Mouse (Mus musculus) skeletal muscle tissue, adult 2 months (tissue): ENCODE results near the gene AC170998.1.
"Not testable (repeated sequence)": the region's sequence is repeated elsewhere in the genome, so short reads cannot be mapped to it uniquely, and the experiment has no call there.

Source experiments
- DNase-seq: peaks from one replicate; pipeline ENCODE4 v3.0.0-alpha.2; 2012; ENCODE audit warnings: low read depth, low spot score

Gene AC170998.1

DNA sequence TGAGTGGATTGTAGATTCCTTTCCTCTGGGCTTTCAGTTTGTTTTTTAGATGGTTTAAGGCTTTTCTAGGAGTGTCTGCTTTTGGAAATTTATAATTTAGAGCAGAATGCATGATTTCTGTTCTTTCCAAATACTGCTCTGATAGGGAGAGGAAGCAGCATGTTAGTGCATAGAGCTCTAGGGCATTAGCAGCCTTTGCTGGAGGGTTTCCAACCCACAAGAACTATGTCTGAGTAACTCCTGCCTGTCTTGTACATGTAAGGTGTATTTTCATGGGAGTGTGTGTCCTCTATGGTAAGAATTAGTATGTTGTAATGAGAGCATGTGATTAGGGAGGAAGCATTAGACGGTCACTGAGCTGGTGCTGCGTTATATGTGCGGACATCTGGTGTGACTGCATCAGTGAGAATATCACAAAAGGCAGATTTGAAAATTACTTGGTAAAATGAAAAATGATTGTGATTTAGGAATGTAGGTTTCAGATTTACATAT, 18.7 kb upstream of the AC170998.1 start:
- no peak for DNase-seq

DNA sequence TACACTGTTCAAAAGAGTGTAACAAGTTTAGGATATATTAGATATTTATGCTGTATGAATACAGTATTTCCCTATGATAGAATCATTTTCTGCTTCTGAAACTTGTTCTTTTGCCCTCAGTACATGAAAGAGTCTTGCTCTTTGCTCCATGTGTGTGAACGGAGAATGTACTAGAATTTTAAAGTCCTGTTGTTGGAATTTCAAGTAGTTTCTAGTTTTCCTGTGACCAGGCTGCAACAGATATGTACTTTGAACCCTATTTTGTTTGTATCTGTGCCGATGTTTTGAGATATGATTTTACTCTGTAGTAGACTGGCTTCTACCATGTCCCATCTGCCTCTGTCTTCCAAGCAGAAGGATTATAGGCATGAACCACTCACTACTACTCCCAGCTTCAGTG, 18.1 kb upstream of the AC170998.1 start:
- no peak for DNase-seq

DNA sequence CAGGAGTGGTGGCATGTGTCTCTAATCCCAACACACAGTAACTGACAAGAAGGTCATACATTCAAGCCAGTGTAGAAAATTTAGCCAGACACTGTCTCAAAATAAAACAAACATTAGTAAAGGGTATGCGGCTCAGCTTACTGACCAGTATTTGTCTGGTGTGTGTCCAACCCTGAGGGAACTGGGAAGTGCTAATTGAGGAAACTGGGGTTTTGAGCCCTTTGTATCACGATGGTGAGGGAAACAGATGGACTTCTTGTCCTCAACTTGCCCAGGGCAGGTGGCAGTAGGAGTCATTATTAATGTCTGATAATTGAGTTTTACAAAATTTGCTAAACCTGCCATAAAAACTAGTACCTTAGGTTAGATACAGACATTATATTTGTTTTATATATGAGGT, 16.9 kb upstream of the AC170998.1 start:
- no peak for DNase-seq

DNA sequence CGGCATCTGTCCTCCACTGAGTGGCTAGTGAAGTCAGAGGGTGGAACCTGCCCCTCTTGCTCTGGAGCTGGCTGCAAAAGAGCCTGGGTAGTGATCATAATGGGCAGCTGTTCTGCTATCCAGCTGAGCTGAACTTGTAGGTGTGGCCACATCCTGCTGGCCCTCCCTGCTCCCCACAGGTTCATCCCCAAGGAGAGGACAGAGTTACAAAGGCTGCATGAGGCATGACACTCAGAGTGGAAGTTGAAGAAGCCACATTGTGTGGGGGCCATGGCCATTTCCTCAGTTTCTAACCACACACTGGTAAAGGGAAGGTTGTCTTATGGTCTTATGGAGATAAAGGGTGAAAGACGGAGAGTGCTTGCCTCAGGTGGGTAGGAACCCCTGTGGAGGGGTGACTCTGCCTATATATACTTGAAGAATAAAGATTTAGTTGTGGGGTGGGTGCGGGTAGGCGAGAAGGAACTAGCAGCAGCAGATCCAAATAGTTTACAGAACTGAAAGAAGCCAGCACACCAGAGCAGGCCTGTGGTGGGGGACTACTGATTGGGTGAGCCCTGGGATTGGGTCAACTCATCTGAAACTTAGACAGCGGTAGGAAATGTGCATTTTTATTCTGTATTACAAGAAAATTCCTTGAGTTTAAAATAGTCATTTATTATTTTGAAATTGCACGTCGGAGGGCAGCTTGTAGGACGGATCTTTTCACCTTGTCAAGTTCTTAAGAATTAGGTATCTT, 16.2 kb upstream of the AC170998.1 start:
- no peak for DNase-seq

DNA sequence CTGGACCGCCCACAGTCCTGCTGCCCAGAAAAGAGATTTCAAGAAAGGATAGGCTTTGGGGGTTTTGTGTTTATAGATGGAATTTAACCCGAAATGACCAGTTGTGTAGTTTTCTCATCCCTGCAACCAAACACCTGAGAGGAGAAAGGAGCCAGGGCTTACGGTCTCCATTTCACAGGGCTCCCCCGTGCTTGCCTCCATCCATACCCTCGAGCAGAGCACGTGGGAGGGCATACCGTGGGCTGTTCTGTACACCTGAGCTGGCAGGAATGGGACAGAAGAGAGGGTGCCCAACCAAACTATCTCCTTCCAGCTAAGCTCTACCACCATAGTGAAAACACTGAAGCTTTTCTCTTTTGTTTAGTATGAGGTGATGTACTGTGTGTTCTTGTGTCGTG, 15.6 kb upstream of the AC170998.1 start:
- DNase-seq, result no peak

DNA sequence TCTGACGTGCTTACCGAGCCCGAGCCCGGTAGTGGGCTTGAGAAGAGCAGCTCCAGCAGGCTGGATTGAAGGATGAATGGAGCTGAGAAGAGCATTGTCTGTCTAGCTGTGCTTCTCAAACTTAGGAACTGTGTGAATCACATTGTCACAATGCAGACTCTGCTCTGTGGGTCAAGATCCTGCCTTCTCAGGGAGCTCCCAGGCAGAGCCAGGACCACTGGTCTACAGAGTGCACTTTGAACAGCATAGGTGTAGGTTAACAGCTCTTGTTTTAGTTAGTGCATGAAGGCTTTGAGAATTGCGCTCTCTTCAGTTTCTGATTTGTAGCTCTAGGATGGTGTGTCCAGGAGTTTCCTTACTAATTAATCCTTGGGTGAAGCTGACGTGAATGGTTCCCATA, 14.6 kb upstream of the AC170998.1 start:
- no peak for DNase-seq

DNA sequence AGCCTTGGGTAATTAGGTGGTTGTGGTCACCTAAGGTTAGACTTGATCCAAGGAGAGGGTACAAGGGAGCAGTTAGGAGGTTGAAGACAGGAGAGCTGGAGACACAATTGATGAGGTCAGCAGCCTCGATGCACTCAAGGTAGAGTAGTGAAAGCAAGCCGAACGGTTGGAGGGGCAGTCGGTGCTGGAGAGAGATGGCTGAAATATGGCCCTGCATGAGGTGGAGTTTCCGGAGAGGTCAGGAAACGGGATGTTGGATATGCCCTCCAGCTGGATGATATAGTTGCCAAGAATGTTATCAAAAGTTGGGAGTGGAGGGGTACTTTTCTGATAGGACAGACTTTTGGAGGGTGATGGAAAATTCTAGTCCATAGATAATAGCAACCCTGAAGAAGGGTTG, 13.6 kb upstream of the AC170998.1 start:
- DNase-seq, result no peak

DNA sequence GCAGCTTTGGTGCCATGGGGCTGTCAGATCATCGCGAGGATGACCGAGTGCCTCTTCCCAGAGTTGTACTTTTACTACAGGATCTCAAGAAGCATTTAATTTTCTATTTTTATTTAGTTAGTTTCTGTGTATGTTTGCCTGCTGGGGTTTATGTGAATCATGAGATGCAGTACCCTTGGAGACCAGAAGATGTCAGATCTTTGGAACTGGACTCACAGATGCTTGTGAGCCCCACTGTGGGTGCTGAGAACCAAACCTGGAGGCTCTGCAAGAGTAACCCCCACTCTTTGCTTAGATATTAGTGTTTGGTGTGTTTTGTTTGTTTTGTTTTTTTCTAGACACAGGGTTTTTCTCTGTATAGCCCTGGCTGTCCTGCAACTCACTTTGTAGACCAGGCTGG, 11.9 kb upstream of the AC170998.1 start:
- DNase-seq, result no peak

DNA sequence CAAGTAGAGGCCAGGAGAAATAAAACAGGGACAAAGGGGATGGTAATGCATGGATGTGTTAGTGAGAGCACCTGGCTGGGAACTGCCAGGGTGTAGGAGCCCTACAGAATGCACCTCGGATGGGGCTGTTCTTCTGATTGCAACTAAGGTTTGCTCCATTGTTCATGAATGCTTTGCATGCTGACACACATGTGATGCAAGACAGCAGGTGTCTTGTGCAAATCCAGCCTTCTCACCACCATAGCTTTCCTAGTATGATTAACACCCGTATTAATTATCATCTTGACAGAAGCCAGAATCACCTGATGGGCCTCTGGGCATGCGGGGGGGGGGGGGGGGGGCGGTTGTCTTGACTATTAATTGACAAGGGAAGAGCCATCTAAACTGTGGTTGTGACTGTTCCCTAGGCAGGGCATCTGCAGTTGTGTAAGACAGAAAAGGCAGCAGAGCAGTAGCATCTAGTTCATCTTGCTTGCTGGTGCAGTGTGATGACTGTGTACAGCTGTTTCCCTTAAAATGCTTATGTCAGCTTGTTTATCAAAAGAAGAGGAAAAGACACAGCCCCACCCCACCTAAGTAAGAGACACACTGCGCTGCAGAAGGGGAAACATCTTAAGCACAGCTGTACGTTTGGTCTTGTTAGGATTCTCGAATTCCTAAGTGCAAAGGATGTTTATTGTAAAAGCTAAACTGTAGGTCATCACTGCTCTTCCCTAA, 9.9 kb upstream of the AC170998.1 start:
- peak; percentile 40 for DNase-seq

DNA sequence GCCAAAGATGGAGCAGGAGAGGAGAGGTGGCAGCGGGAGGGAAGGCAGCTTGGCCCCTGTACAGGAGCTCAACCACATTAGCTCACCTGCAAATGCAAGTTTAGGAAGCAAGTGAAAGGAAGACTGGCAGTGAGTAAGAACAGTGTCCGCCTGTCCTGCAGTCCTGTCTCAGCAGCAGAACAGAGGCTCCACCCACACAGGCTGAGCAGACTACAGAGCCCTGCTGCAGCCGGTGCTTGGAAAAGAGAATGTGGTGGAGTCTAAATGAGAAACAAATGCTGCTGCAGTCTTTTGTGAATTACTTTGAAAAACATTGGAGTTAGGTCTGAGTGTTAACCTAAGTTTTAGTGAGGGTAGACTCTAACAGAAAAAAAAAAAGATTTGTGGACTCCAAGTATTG, 8.3 kb upstream of the AC170998.1 start:
- DNase-seq, result no peak

DNA sequence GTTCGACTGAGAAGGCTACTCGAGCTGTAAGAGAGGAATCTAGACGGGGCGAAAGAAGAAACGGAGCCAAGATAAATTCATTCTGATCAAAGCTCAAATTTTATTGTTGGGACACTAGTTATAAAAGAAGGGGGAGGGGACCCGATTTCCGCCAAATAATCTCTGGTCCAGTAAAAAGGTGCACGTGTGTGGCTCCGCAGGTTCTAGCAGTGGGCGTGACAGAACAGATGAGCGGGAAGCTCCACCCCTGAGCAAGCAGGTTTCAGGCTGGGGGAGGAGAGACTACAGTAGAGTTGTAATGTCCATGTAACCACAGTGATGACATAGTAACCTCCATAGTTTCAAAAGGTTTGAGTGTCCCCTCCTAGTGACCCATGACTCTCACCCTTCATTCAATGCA, 1.6 kb downstream of the AC170998.1 start:
- DNase-seq, result not testable (repeated sequence)

DNA sequence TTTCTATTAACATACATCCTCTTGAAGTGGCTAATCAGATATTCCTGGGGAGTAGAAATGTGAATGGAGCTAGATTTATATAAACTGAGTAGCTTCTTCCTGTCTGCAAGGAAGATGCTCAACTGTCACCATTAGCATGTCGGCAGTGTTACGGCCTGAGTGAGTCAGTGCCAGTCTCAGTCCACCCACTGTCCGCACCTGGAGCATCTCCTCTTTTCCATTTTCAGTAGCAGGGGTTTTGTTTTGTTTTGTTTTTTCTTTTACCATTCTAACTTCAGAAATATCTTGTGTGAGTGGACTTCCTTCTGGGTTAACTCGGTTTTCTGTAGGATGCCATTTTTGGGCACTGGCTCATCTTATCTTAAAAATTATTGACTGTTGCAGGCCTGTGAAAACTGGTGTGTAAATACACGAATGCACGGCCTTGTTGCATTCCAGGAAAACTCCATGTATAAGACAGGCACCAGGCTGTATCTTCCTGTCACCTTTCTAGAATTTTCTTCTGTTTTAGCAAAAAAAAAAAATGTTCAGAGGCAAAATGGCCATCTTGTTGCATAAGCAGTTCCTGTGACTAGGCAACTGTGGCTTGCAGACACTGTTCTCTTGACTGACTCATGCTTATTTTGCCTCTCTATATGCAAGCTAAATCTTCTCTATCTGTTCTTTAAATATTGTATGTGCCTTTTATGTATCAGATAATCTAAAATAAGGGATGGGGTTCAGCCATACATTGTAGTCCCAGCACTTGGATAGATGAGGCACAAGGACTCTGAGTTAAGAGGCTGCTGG, 9.6 kb downstream of the AC170998.1 start:
- no peak for DNase-seq

DNA sequence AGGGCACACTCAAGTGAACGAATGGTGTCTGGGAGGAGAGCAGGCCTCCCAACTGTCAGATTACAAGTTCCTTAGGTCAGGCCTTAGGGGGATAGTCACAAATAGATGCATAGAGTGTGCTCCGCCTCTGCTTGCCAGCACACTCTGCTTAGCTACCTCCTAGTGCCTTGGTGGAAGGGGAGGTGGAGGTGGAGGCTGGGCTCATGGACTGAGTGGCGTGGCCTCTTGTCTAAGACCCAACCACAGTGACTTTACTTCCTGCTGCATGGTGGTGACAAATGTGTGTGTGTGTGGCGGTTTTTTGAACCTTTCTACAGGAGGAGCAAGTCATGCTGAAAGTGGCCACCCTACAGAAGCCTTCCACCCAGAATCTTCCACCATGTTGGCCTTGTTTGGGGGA, 10.6 kb downstream of the AC170998.1 start:
- DNase-seq, result no peak

DNA sequence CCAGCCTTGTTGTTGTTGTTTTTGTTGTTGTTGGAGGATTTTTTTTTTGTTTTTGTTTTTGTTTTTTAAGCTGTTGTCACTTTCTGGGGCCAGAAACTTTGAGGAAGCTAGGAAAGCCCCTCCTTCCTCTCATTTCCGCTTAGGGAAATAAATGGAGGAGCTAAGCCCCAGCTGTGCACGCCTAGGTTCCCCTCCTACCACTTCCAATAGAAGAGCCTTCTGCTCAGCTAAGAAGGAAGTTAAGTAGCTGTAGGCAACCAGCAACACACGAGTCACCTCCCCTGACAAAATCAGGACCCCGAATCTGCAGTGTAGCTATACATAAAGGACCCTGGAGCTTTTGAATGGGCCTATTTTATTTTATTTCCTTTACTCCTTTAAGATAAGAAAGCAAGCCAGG, 12.1 kb downstream of the AC170998.1 start:
- no peak for DNase-seq

DNA sequence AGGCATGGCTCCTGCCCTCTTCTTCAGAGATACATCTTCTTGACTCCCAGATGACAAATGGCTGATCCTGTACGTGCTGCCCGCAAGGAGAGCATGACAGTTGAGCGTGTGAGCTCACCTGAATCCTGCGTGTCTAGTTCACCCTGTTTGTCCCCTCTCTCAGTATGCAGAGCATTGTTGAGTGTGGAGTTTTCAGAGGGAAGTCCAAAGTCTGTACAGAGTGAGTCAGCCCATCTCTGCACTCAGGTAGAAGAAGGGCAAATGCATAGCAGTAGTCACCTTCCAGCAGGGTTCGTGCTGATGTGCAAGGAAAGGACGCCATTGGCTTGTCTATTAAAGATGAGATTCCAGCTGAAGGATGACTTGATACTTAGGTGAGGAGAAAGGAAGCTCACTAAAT, 13.4 kb downstream of the AC170998.1 start:
- DNase-seq, result no peak

DNA sequence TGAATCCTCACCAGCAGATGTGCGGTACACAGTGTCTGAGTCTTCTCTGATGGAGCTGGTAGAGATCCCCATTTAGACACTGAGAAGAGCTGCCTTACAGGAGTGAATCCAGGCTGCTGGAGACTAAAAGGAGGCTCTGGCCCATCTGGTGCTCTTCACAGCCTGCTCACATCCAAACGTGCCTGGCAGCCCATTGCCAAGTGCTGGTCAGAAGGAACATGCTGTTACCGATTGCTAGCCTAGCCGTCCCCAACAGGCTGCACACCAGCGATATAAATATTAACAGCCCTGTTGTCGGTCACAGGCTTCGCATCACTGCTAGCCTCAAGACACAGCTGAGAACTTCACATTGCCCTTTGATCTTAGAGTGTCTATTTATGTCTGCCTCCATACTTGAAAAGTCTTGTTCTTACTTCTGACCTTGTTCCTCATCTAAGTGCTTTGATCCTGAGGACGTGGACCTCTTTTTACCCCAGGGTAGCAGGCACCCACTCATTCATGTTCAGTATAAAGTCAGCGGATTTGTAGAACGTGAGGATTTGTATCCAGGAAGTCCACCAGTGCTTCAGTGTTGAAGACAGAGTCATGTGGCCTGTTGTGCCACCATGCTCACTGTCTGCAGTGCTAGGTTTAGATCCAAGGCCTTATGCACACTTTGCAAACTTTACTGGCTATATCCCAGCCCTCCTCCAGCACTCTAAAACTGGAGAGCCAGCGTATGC, 17.4 kb downstream of the AC170998.1 start:
- peak; percentile 51 for DNase-seq

DNA sequence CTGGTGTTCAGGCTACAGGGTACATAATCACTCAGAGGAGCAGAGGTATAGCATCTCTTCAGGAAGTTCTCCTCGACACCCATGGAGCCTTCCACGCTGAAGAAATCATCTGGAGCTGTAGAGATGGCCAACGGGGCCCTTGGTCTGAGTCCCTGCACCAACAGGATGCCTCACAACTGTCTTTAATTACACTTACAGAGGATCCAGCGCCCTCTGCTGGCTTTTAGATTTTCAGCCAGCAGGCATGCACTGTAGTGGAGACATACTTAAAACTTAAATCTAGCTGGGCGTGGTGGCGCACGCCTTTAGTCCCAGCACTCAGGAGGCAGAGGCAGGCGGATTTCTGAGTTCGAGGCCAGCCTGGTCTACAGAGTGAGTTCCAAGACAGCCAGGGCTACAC, 18.0 kb downstream of the AC170998.1 start:
- no peak for DNase-seq

DNA sequence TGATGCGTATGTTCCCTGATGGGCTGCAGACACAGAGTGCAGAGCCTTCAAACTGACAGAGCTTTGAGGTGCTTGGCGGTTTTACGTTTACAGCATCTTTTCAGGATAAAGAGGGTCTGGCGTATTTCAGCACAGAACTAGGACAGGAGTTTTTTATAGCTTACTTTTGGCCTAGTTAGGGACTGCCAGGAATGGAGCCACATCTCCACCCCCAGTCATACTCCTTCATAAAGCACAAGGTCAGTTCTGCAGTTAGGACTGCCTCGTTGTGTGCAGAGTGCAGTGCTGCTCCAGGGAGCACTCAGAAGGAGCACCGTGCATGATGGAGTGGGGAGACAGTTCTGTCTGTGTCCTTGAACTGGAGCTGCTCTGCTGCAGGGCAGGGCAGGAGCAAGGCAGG, 19.9 kb downstream of the AC170998.1 start:
- DNase-seq, result no peak

DNA sequence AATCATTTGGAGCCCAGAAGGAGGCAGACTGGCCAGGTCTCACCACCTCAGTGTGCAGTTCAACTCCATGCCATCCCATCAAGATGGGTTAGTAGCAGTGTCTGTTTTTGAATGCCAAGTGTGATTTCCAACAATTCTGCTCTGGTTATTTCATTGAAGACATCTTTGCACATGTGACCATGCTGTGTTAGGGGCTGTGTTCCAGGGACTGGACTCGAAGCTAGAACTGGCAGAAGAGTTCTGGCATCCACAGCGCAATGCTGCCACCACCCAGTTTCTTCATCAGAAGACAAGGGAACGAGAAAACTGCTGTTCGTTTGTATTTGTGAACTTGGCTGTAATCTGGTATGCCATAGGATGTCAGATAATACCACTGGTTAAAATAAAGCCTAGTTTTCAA, 22.1 kb downstream of the AC170998.1 start:
- no peak for DNase-seq

DNA sequence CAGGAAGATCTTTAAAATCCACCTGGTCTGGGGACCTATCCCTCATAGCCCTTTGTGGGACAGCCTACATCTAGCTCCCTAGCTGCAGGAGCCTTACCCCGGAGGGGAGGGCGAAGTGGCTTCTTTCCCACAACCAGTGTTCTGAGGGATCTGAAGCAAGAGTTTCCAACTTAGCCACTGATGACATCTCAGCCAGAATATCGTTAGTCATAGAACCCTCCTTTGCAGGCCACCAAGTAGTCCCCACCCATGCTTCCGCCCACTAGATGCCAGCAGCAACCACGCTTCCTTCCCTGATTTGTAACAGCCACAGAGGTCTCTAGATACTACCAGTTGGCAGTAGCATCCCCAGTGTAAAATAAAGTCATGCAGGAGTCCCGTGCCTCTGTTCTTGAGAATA, 24.7 kb downstream of the AC170998.1 start:
- DNase-seq, result no peak

DNA sequence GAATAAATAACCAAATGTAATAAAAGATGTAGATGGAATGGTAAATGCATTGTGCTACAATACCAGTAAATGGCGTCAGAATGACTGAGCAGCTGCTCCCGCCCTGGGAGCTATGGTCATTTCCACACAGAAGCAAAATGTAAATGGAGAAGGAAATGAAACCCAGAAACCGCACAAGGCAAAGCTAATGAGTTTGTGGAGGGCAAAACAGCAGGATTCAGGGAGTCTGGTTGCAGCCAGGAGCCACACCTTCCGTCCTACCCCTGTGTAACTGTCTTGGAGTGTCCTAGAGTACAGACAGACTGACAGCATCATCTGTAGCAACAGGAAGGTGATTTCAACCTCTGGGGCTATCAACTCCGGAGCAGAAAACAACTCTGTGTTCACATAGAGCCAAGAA, 30.6 kb downstream of the AC170998.1 start:
- no peak for DNase-seq

DNA sequence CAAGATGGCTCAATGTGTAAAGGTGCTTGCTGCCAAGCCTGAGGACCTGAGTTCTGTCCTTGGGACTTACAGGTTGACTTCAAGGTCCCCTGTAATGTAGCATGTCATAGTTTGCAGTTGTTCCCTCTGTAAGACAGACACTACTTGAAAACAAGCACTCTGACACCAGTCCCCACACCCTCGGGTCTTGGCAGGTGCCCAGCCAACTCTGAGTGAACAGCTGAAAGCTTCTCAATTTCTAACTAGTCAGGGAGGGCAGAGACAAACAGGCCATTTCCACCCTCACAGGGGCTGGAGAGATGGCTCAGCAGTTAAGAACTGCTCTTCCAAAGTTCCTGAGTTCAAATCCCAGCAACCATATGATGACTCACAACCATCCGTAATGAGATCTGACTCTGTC, 31.6 kb downstream of the AC170998.1 start:
- no peak for DNase-seq
